Mouse (Mus musculus): ENCODE results near the gene Mrps33. TPM values are rescaled to one million over a fixed set of nuclear protein-coding genes. Genes with fewer than 3 reads are reported as not detected.

Gene Mrps33
- polyA plus RNA-seq, 1 experiment = 111 TPM

GRCm38 (mm10) chr6:39796150-39796549 is 14.6 kb downstream of the Mrps33 start:
- TF ChIP-seq CTCF (conservative IDR thresholded peaks at IDR 0.05; ENCODE audit: insufficient read depth, insufficient read length, low read depth, low read length) = no peak
- TF ChIP-seq POLR2A (IDR thresholded peaks at IDR 0.05; ENCODE audit: low read depth, low read length) = no peak
- peak; percentile 10 for DNase-seq

GRCm38 (mm10) chr6:39791806-39792205 is 19.0 kb downstream of the Mrps33 start:
- Histone ChIP-seq H3K27ac (ENCODE audit: insufficient read depth, low read depth, low read length) (no peak overlapping the region), H3K4me1 (ENCODE audit: control insufficient read depth, insufficient read depth, low read length) (no peaks in the 10 kb centered on the region), H3K4me3 (ENCODE audit: insufficient read depth, low read depth, low read length) (no peak overlapping the region), H3K36me3 (ENCODE audit: control insufficient read depth, insufficient read depth, low read length) (no peaks in the 10 kb centered on the region), H3K27me3 (replicated peaks; ENCODE audit: control insufficient read depth, insufficient read depth, low read length) (no peaks in the 10 kb centered on the region)
- TF ChIP-seq POLR2A (IDR thresholded peaks at IDR 0.05; ENCODE audit: low read depth, low read length) (no peak), CTCF (conservative IDR thresholded peaks at IDR 0.05; ENCODE audit: insufficient read depth, insufficient read length, low read depth, low read length) (no peak)
- 49% methylated on average over 5 of the region's 5 CpGs for whole genome bisulfite sequencing
- no peak for DNase-seq

More at GRCm38 (mm10) chr6:39796150-39796549, 14.6 kb downstream of the Mrps33 start:
- Histone ChIP-seq H3K27ac (ENCODE audit: insufficient read depth, low read depth, low read length) (no peak overlapping the region), H3K4me3 (ENCODE audit: insufficient read depth, low read depth, low read length) (no peak overlapping the region), H3K36me3 (ENCODE audit: control insufficient read depth, insufficient read depth, low read length) (no peaks in the 10 kb centered on the region), H3K4me1 (ENCODE audit: control insufficient read depth, insufficient read depth, low read length) (no peaks in the 10 kb centered on the region), H3K27me3 (replicated peaks; ENCODE audit: control insufficient read depth, insufficient read depth, low read length) (no peaks in the 10 kb centered on the region)
- WGBS = 71% methylated on average over 1 of the region's 1 CpGs

- no peak overlapping the region for H3K27ac ChIP-seq (ENCODE audit: insufficient read depth, low read depth, low read length)
- TF ChIP-seq CTCF (conservative IDR thresholded peaks at IDR 0.05; ENCODE audit: insufficient read depth, insufficient read length, low read depth, low read length) (no peak), POLR2A (IDR thresholded peaks at IDR 0.05; ENCODE audit: low read depth, low read length) (no peak)
Measured at GRCm38 (mm10) chr6:39788408-39788807, 22.4 kb downstream of the Mrps33 start.

GRCm38 (mm10) chr6:39787783-39788182 is 23.0 kb downstream of the Mrps33 start:
- no peaks in the 10 kb centered on the region for H3K4me1 ChIP-seq (ENCODE audit: control insufficient read depth, insufficient read depth, low read length)
- no peak for DNase-seq
- H3K27me3 ChIP-seq (replicated peaks; ENCODE audit: control insufficient read depth, insufficient read depth, low read length) = no peaks in the 10 kb centered on the region
- no peaks in the 10 kb centered on the region for H3K36me3 ChIP-seq (ENCODE audit: control insufficient read depth, insufficient read depth, low read length)
- 45% methylated on average over 9 of the region's 9 CpGs for WGBS
- H3K4me3 ChIP-seq (ENCODE audit: insufficient read depth, low read depth, low read length) = no peak overlapping the region
- TF ChIP-seq CTCF (conservative IDR thresholded peaks at IDR 0.05; ENCODE audit: insufficient read depth, insufficient read length, low read depth, low read length) = no peak
- TF ChIP-seq POLR2A (IDR thresholded peaks at IDR 0.05; ENCODE audit: low read depth, low read length) = no peak
- no peak overlapping the region for H3K27ac ChIP-seq (ENCODE audit: insufficient read depth, low read depth, low read length)

More at GRCm38 (mm10) chr6:39788408-39788807, 22.4 kb downstream of the Mrps33 start:
- no peak for DNase-seq
- Histone ChIP-seq H3K4me1 (ENCODE audit: control insufficient read depth, insufficient read depth, low read length) (no peaks in the 10 kb centered on the region), H3K36me3 (ENCODE audit: control insufficient read depth, insufficient read depth, low read length) (no peaks in the 10 kb centered on the region), H3K4me3 (ENCODE audit: insufficient read depth, low read depth, low read length) (no peak overlapping the region), H3K27me3 (replicated peaks; ENCODE audit: control insufficient read depth, insufficient read depth, low read length) (no peaks in the 10 kb centered on the region)

- WGBS = 70% methylated on average over 5 of the region's 5 CpGs
- Histone ChIP-seq H3K4me3 (ENCODE audit: insufficient read depth, low read depth, low read length) (no peak overlapping the region), H3K36me3 (ENCODE audit: control insufficient read depth, insufficient read depth, low read length) (no peaks in the 10 kb centered on the region), H3K27me3 (replicated peaks; ENCODE audit: control insufficient read depth, insufficient read depth, low read length) (no peaks in the 10 kb centered on the region), H3K27ac (ENCODE audit: insufficient read depth, low read depth, low read length) (no peak overlapping the region), H3K4me1 (ENCODE audit: control insufficient read depth, insufficient read depth, low read length) (no peaks in the 10 kb centered on the region)
- no peak for DNase-seq
- TF ChIP-seq POLR2A (IDR thresholded peaks at IDR 0.05; ENCODE audit: low read depth, low read length) = no peak
- TF ChIP-seq CTCF (conservative IDR thresholded peaks at IDR 0.05; ENCODE audit: insufficient read depth, insufficient read length, low read depth, low read length) = no peak
Measured at GRCm38 (mm10) chr6:39785944-39786343, 24.8 kb downstream of the Mrps33 start.

- TF ChIP-seq CTCF (conservative IDR thresholded peaks at IDR 0.05; ENCODE audit: insufficient read depth, insufficient read length, low read depth, low read length) (no peak), POLR2A (IDR thresholded peaks at IDR 0.05; ENCODE audit: low read depth, low read length) (no peak)
- no peaks in the 10 kb centered on the region for H3K4me1 ChIP-seq (ENCODE audit: control insufficient read depth, insufficient read depth, low read length)
- 79% methylated on average over 7 of the region's 7 CpGs for WGBS
- DNase-seq = peak; percentile 6
- H3K36me3 ChIP-seq (ENCODE audit: control insufficient read depth, insufficient read depth, low read length) = no peaks in the 10 kb centered on the region
- no peak overlapping the region for H3K27ac ChIP-seq (ENCODE audit: insufficient read depth, low read depth, low read length)
- no peak overlapping the region for H3K4me3 ChIP-seq (ENCODE audit: insufficient read depth, low read depth, low read length)
- no peaks in the 10 kb centered on the region for H3K27me3 ChIP-seq (replicated peaks; ENCODE audit: control insufficient read depth, insufficient read depth, low read length)
Measured at GRCm38 (mm10) chr6:39783521-39783920, 27.3 kb downstream of the Mrps33 start.

- 45% methylated on average over 3 of the region's 3 CpGs for WGBS
- H3K36me3 ChIP-seq (ENCODE audit: control insufficient read depth, insufficient read depth, low read length) = no peaks in the 10 kb centered on the region
- TF ChIP-seq CTCF (conservative IDR thresholded peaks at IDR 0.05; ENCODE audit: insufficient read depth, insufficient read length, low read depth, low read length) (peak; percentile 40), POLR2A (IDR thresholded peaks at IDR 0.05; ENCODE audit: low read depth, low read length) (no peak)
Measured at GRCm38 (mm10) chr6:39782618-39783017, 28.2 kb downstream of the Mrps33 start.

More at GRCm38 (mm10) chr6:39782618-39783017, 28.2 kb downstream of the Mrps33 start:
- Histone ChIP-seq H3K27me3 (replicated peaks; ENCODE audit: control insufficient read depth, insufficient read depth, low read length) (no peaks in the 10 kb centered on the region), H3K4me1 (ENCODE audit: control insufficient read depth, insufficient read depth, low read length) (no peaks in the 10 kb centered on the region), H3K4me3 (ENCODE audit: insufficient read depth, low read depth, low read length) (no peak overlapping the region), H3K27ac (ENCODE audit: insufficient read depth, low read depth, low read length) (no peak overlapping the region)
- DNase-seq = peak; percentile 68
